Mouse (Mus musculus): ENCODE measurements around the gene Luzp2.
"Not testable (repeated sequence)": the region's sequence is repeated elsewhere in the genome, so short reads cannot be mapped to it uniquely, and the experiment has no call there.

The Luzp2 gene

GRCm38 (mm10) chr7:55009173-55009771 lies 174.0 kb downstream of the Luzp2 start:
- peak; percentile 1 for DNase-seq

GRCm38 (mm10) chr7:55133850-55134249 lies 298.6 kb downstream of the Luzp2 start:
- DNase-seq, result not testable (repeated sequence)

- no peak for DNase-seq
Observed at GRCm38 (mm10) chr7:55188927-55189326, 353.6 kb downstream of the Luzp2 start.

GRCm38 (mm10) chr7:55189496-55189895 lies 354.2 kb downstream of the Luzp2 start:
- no peak for DNase-seq

GRCm38 (mm10) chr7:55190655-55191054 lies 355.4 kb downstream of the Luzp2 start:
- DNase-seq, result no peak

- DNase-seq, result no peak
Observed at GRCm38 (mm10) chr7:55198806-55199205, 363.5 kb downstream of the Luzp2 start.

GRCm38 (mm10) chr7:55222997-55223396 lies 387.7 kb downstream of the Luzp2 start:
- no peak for DNase-seq

GRCm38 (mm10) chr7:55229407-55229806 lies 394.1 kb downstream of the Luzp2 start:
- DNase-seq, result no peak

Data from embryo, embryonic 11 days (tissue).